Mouse (Mus musculus): ENCODE results near the gene 4933411K16Rik. TPM values are rescaled to one million over a fixed set of nuclear protein-coding genes. Genes with fewer than 3 reads are reported as not detected.
"Not testable (repeated sequence)": the region's sequence is repeated elsewhere in the genome, so short reads cannot be mapped to it uniquely, and the experiment has no call there.

Gene 4933411K16Rik
- total RNA-seq, 2 experiments from 2014 or later = not detected

- no peak for ATAC-seq (replicated peaks; ENCODE audit: low FRiP score, poor library complexity, severe bottlenecking)
These were observed 20.8 kb downstream of the 4933411K16Rik start for GRCm38 (mm10) chr19:42072802-42073201.

GRCm38 (mm10) chr19:42075051-42075450, 23.0 kb downstream of the 4933411K16Rik start:
- ATAC-seq (replicated peaks; ENCODE audit: low FRiP score, poor library complexity, severe bottlenecking) = no peak

GRCm38 (mm10) chr19:42075992-42076391, 23.9 kb downstream of the 4933411K16Rik start:
- no peak for ATAC-seq (replicated peaks; ENCODE audit: low FRiP score, poor library complexity, severe bottlenecking)

GRCm38 (mm10) chr19:42078566-42078965, 26.5 kb downstream of the 4933411K16Rik start:
- no peak for ATAC-seq (replicated peaks; ENCODE audit: low FRiP score, poor library complexity, severe bottlenecking)

GRCm38 (mm10) chr19:42079006-42079405, 27.0 kb downstream of the 4933411K16Rik start:
- no peak for ATAC-seq (replicated peaks; ENCODE audit: low FRiP score, poor library complexity, severe bottlenecking)

- no peak for ATAC-seq (replicated peaks; ENCODE audit: low FRiP score, poor library complexity, severe bottlenecking)
These were observed 27.9 kb downstream of the 4933411K16Rik start for GRCm38 (mm10) chr19:42079950-42080349.

- no peak for ATAC-seq (replicated peaks; ENCODE audit: low FRiP score, poor library complexity, severe bottlenecking)
These were observed 28.4 kb downstream of the 4933411K16Rik start for GRCm38 (mm10) chr19:42080469-42080868.

- not testable (repeated sequence) for ATAC-seq (replicated peaks; ENCODE audit: low FRiP score, poor library complexity, severe bottlenecking)
These were observed 29.6 kb downstream of the 4933411K16Rik start for GRCm38 (mm10) chr19:42081613-42082012.

GRCm38 (mm10) chr19:42085690-42086089, 33.6 kb downstream of the 4933411K16Rik start:
- ATAC-seq (replicated peaks; ENCODE audit: low FRiP score, poor library complexity, severe bottlenecking) = no peak

GRCm38 (mm10) chr19:42086166-42086565, 34.1 kb downstream of the 4933411K16Rik start, which contains the start of gene Morn4:
Gene Morn4 (minus strand): TSS chr19:42086357.
- no peak for ATAC-seq (replicated peaks; ENCODE audit: low FRiP score, poor library complexity, severe bottlenecking)

- peak; percentile 46 for ATAC-seq (replicated peaks; ENCODE audit: low FRiP score, poor library complexity, severe bottlenecking)
These were observed 37.2 kb downstream of the 4933411K16Rik start for GRCm38 (mm10) chr19:42089103-42089747.

- peak; percentile 97 for ATAC-seq (replicated peaks; ENCODE audit: low FRiP score, poor library complexity, severe bottlenecking)
These were observed 37.9 kb downstream of the 4933411K16Rik start, which contains the start of gene Pi4k2a for GRCm38 (mm10) chr19:42089748-42090595. Gene Pi4k2a (plus strand): TSS chr19:42090470.

- 0 out of 2 replicates have a peak, but pooled peaks have one; percentile 3 for ATAC-seq (replicated peaks; ENCODE audit: low FRiP score, poor library complexity, severe bottlenecking)
These were observed 38.6 kb downstream of the 4933411K16Rik start for GRCm38 (mm10) chr19:42090637-42091141.

GRCm38 (mm10) chr19:42099406-42099805, 47.4 kb downstream of the 4933411K16Rik start:
- ATAC-seq (replicated peaks; ENCODE audit: low FRiP score, poor library complexity, severe bottlenecking) = no peak

Other genes with a start within 250 kb of the 4933411K16Rik start
- 0.77 and 3.1 TPM in 2 replicates for gene Frat1, start 222.3 kb upstream of the 4933411K16Rik start, total RNA-seq (2015; ENCODE audit: low replicate concordance)
- 2.1 and 5.3 TPM in 2 replicates for gene Frat1, start 222.3 kb upstream of the 4933411K16Rik start, total RNA-seq (2017; ENCODE audit: low replicate concordance)
- 2.3 and 4.8 TPM in 2 replicates for gene Frat2, start 204.1 kb upstream of the 4933411K16Rik start, total RNA-seq (2015; ENCODE audit: low replicate concordance)
- 3.6 and 11.0 TPM in 2 replicates for gene Frat2, start 204.1 kb upstream of the 4933411K16Rik start, total RNA-seq (2017; ENCODE audit: low replicate concordance)
- gene Rrp12, start 156.1 kb upstream of the 4933411K16Rik start, total RNA-seq (2015; ENCODE audit: low replicate concordance) = 0.63 and 2.9 TPM in 2 replicates
- 2.4 and 2.6 TPM in 2 replicates for gene Rrp12, start 156.1 kb upstream of the 4933411K16Rik start, total RNA-seq (2017; ENCODE audit: low replicate concordance)
- gene Pgam1, start 140.3 kb upstream of the 4933411K16Rik start, total RNA-seq (2015; ENCODE audit: low replicate concordance) = 154 and 190 TPM in 2 replicates
- gene Pgam1, start 140.3 kb upstream of the 4933411K16Rik start, total RNA-seq (2017; ENCODE audit: low replicate concordance) = 58.1 and 69.4 TPM in 2 replicates
- 14.0 and 14.6 TPM in 2 replicates for gene Exosc1, start 118.8 kb upstream of the 4933411K16Rik start, total RNA-seq (2015; ENCODE audit: low replicate concordance)
- 12.8 and 14.1 TPM in 2 replicates for gene Exosc1, start 118.8 kb upstream of the 4933411K16Rik start, total RNA-seq (2017; ENCODE audit: low replicate concordance)
- 20.2 and 22.6 TPM in 2 replicates for gene Zdhhc16, start 118.8 kb upstream of the 4933411K16Rik start, total RNA-seq (2015; ENCODE audit: low replicate concordance)
- 6.4 and 19.0 TPM in 2 replicates for gene Zdhhc16, start 118.8 kb upstream of the 4933411K16Rik start, total RNA-seq (2017; ENCODE audit: low replicate concordance)
- gene Mms19, start 71.1 kb upstream of the 4933411K16Rik start, total RNA-seq (2015; ENCODE audit: low replicate concordance) = 10.0 and 27.0 TPM in 2 replicates
- 3.5 and 13.9 TPM in 2 replicates for gene Mms19, start 71.1 kb upstream of the 4933411K16Rik start, total RNA-seq (2017; ENCODE audit: low replicate concordance)
- 1.9 and 3.7 TPM in 2 replicates for gene Ubtd1, start 70.5 kb upstream of the 4933411K16Rik start, total RNA-seq (2015; ENCODE audit: low replicate concordance)
- 2.4 and 3.7 TPM in 2 replicates for gene Ubtd1, start 70.5 kb upstream of the 4933411K16Rik start, total RNA-seq (2017; ENCODE audit: low replicate concordance)
- gene Ankrd2, start 16.2 kb upstream of the 4933411K16Rik start, total RNA-seq (2015; ENCODE audit: low replicate concordance) = not detected in 2 replicates
- not detected in 2 replicates for gene Ankrd2, start 16.2 kb upstream of the 4933411K16Rik start, total RNA-seq (2017; ENCODE audit: low replicate concordance)
- 0.63 TPM in 1 of 2 replicates, not detected in the other for gene Hoga1, start 6.6 kb upstream of the 4933411K16Rik start, total RNA-seq (2015; ENCODE audit: low replicate concordance)
- gene Hoga1, start 6.6 kb upstream of the 4933411K16Rik start, total RNA-seq (2017; ENCODE audit: low replicate concordance) = not detected in 2 replicates
- not detected in 2 replicates for gene Morn4, start 34.1 kb downstream of the 4933411K16Rik start, total RNA-seq (2015; ENCODE audit: low replicate concordance)
- gene Morn4, start 34.1 kb downstream of the 4933411K16Rik start, total RNA-seq (2017; ENCODE audit: low replicate concordance) = not detected in 2 replicates
- 4.0 TPM in 2 replicates for gene Pi4k2a, start 38.2 kb downstream of the 4933411K16Rik start, total RNA-seq (2015; ENCODE audit: low replicate concordance)
- gene Pi4k2a, start 38.2 kb downstream of the 4933411K16Rik start, total RNA-seq (2017; ENCODE audit: low replicate concordance) = 3.4 and 6.6 TPM in 2 replicates
- gene Avpi1, start 76.8 kb downstream of the 4933411K16Rik start, total RNA-seq (2015; ENCODE audit: low replicate concordance) = 5.2 TPM in 1 of 2 replicates, not detected in the other
- 0.34 TPM in 1 of 2 replicates, not detected in the other for gene Avpi1, start 76.8 kb downstream of the 4933411K16Rik start, total RNA-seq (2017; ENCODE audit: low replicate concordance)
- gene Marveld1, start 95.2 kb downstream of the 4933411K16Rik start, total RNA-seq (2015; ENCODE audit: low replicate concordance) = 3.8 and 5.9 TPM in 2 replicates
- 3.2 and 5.3 TPM in 2 replicates for gene Marveld1, start 95.2 kb downstream of the 4933411K16Rik start, total RNA-seq (2017; ENCODE audit: low replicate concordance)
- 3.8 and 8.1 TPM in 2 replicates for gene Zfyve27, start 111.7 kb downstream of the 4933411K16Rik start, total RNA-seq (2015; ENCODE audit: low replicate concordance)
- gene Zfyve27, start 111.7 kb downstream of the 4933411K16Rik start, total RNA-seq (2017; ENCODE audit: low replicate concordance) = 12.0 and 22.6 TPM in 2 replicates
- gene Sfrp5, start 150.0 kb downstream of the 4933411K16Rik start, total RNA-seq (2015; ENCODE audit: low replicate concordance) = not detected in 2 replicates
- not detected in 2 replicates for gene Sfrp5, start 150.0 kb downstream of the 4933411K16Rik start, total RNA-seq (2017; ENCODE audit: low replicate concordance)
- not detected in 2 replicates for gene Golga7b, start 195.3 kb downstream of the 4933411K16Rik start, total RNA-seq (2015; ENCODE audit: low replicate concordance)
- not detected in 2 replicates for gene Golga7b, start 195.3 kb downstream of the 4933411K16Rik start, total RNA-seq (2017; ENCODE audit: low replicate concordance)